Mouse (Mus musculus) adrenal gland, postnatal 4 days (tissue): ENCODE measurements around the gene Peak1. TPM values are rescaled to one million over a fixed set of nuclear protein-coding genes. Genes with fewer than 3 reads are reported as not detected.

ENCODE experiments used
- DNase-seq, 2 experiments: peaks; one replicate each; pipeline ENCODE4 v3.0.0; 2021 to 2022; ENCODE audit warnings: low spot score in 2 of 2, mixed read lengths in 2 of 2
- microRNA-seq: library from miRNA; unstranded; fragments of <30 nt; microRNA quantifications from one replicate; pipeline ENCODE4 v1.2.0, GENCODE M21; 2021
- total RNA-seq, 2 experiments: library from RNA; stranded (reverse); gene quantifications; 2 replicates each; pipeline ENCODE4 v1.2.3; 2021

Peak1 gene
- total RNA-seq, 2 experiments from 2014 or later: 52.5 to 54.8 TPM

DNA sequence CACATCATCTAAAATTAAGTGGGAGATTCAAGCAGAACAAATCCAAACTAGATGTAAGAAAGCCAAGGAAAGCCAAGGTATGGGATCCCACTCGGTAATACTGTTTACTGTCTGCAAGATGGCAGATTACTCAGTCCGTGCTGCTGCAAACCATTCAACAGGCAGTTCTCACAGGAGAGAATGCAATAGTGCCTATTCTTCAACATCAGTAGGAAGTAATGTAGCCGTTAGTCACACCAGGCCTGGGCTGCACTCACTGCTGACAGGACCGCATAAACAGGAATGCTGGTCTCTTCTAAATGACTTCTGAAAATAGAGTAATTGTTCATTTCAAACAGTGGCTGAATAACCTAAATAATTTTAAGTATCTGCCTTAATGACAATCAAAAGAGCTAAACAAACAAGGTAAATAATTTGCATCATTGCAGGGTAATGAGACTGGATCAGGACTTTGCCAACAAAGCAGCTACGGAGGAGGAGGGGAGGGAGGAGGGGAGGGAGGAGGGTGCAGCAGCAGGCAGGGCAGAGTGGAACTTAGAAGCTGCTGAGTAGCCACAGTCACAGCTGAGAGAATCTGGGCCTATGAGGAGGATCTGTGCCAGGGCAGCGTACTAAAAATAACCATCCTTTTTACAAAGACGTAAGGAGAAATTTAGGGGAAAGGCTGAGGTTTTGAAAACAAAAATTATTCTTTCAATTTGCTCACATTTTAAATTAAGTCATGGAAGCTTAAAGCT is 266.0 kb downstream of the Peak1 start:
- no peak for DNase-seq

Small RNA genes lying within 50 kb of the gene (microRNA-seq; reads per million reads assigned to microRNA genes)
- gene Gm24270: not detected

Other genes with a start within 250 kb of the Peak1 start
- 10 to 100 TPM; 55.8 to 59.0 TPM for gene Hmg20a, start 542 bp upstream of the Peak1 start, total RNA-seq